Mouse (Mus musculus) left cerebral cortex, adult 18-20 months (tissue): ENCODE results near the gene C5ar2. TPM values are rescaled to one million over a fixed set of nuclear protein-coding genes. Genes with fewer than 3 reads are reported as not detected.

Experiments
- DNase-seq, 2 experiments: peaks; one replicate each; pipeline ENCODE4 v3.0.0; 2021 to 2022; ENCODE audit warnings: low spot score in 2 of 2, mixed read lengths in 1 of 2
- total RNA-seq, 2 experiments: library from RNA; stranded (reverse); gene quantifications; 2 replicates each; pipeline ENCODE4 v1.2.3; 2021

Gene C5ar2
- total RNA-seq, 2 experiments from 2014 or later = 0.58 to 0.73 TPM

DNA sequence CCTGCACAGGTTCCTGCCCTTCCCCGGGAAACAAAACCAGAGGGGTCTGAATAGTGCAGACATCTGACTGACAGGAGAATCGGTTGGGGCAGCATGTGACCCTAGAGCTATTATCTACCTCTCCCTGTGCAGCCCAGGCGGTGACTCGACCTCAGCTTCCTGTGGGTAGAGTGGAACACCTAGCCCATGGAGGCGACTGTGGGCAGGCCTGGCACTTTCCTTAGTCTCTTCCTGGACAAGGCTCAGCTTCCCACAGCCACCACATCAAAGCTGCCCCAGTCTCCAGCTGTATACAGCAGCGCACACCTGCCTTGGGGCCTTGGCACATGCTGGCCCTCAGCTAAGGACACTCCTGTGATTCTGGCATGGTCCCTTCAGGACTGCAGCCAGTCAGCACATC is 42.8 kb downstream of the C5ar2 start:
- DNase-seq = no peak

DNA sequence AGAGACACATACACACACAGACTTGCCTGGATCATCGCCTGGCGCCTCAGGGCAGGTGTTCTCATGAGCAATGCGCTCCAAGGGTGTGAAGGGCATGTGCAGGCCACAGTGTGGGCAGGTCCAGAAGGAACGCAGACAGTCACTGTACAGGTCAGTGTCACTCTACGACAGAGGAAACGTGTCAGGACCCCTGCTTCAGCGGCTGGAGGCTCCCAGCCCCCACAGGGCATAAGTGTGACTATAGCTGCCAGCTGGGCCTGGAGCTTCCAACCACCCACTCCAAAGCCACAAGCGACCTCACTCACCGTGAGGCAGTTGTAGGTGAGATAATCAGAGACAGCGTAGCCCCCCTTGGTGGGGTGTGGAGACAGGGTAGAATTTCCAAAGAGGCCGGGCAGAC is 45.4 kb downstream of the C5ar2 start:
- no peak for DNase-seq

DNA sequence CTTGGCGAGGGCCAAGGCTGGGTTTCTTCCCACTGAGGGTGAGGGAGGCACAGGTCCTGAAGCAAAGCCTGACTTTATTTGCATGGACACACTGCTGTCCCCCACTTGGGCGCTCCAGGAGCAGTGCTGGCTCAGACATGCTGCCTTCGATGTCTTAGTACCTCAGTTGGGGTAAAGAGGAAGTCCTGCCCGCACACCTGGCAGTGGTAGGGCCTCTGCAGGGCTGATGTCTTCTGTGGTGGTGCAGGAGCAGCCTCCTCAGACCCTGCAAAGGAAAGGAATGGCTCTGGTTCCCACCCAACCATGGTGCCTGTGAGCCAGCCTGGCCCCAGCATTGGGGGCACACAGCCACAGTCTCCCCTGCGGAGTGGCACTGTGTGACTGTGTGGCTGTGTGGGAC is 46.8 kb downstream of the C5ar2 start:
- DNase-seq = no peak

DNA sequence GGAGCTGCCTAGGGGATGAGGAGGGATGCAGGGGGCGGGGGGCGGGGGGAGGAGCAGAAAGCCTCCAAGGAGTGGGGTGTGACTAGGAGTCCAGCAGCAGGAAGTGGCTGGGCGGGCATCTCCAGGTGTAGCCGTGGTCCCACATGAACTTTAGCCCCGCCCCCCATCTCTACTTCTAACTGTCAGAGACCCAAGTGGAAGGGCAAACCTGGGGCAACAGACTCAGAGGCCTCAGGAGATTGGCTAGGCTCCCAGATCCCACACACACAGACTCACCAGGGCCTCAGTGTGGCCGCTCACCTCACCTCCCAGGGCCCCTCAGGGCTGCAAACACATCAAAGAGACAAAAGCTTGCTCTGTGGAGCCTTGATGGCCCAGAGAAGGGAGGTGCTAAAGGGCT is 47.3 kb downstream of the C5ar2 start:
- no peak for DNase-seq

DNA sequence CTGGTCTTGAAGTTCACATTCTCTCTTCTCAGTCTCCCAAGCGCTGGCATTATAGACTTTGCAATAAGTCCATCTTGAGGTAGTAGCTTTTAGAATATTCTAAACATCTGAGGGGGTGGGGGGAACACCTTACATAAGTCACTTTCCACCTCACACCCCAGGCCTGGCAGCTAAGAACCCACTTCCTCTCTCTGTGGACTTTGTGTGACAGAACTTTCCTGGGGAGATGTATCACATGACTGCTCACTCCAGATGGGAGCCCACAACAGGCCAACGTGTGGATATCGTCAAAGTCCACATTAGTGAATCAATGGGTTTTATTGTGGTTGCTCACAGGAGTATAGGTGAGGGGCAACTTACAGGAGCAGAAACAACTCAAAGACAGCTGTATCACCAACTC is 50.3 kb downstream of the C5ar2 start:
- no peak for DNase-seq

DNA sequence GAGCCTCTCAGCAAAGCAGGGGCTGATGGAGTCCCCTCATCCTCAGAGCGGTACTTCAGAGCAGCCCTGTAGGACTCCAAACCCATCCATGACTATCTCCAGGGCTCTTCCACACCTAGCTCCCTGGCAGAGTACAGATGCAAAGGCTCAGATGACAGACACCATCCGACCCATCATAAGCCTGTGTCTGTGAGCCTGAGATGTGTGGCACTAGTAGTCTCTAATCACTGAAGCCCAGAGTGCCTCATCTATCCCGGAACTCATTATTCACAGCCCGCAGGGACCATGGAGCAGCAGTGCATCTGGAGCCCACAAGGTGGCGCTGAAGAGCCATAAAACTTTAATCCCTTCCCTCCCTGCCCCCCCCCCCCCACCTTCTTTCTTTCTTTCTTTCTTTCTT is 51.6 kb downstream of the C5ar2 start:
- peak; percentile 80 to 85 for DNase-seq

DNA sequence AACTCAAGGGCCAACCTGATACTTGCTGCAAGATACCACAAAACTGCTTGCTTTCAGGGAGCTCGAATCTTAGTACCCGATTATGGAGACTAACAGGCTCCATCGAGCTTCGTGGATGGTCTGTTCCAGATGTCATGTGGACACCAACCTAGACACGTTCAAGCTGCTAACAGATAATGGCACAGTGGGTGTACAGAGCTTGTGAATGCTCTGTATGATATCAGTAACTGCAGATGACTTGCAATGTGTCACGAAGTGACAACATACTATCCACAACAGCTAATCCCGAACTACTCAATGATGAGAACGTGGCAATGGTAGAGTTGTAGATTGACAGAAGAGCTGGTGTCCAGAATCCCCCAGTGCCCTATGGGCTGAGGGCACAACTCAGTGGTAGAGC is 56.5 kb downstream of the C5ar2 start:
- DNase-seq = no peak

Other genes starting within 250 kb of the C5ar2 start
- gene Bicra, start 196.2 kb downstream of the C5ar2 start, total RNA-seq = 10 to 100 TPM; 11.8 to 13.9 TPM
- gene Zfp541, start 182.3 kb downstream of the C5ar2 start, total RNA-seq = under 1 TPM; 0.66 to 0.70 TPM
- 100 to 1,000 TPM; 277 to 292 TPM for gene Napa, start 145.7 kb downstream of the C5ar2 start, total RNA-seq
- 10 to 100 TPM; 34.9 to 35.1 TPM for gene Kptn, start 124.3 kb downstream of the C5ar2 start, total RNA-seq
- gene Slc8a2, start 114.3 kb downstream of the C5ar2 start, total RNA-seq = 100 to 1,000 TPM; 214 to 216 TPM
- 10 to 100 TPM; 39.8 to 41.7 TPM for gene Meis3, start 69.1 kb downstream of the C5ar2 start, total RNA-seq
- 10 to 100 TPM; 11.3 to 13.4 TPM for gene Dhx34, start 22.1 kb downstream of the C5ar2 start, total RNA-seq
- 1 to 10 TPM; 1.2 to 2.4 TPM for gene C5ar1, start 15.4 kb upstream of the C5ar2 start, total RNA-seq
- 10 to 100 TPM; 38.0 to 39.7 TPM for gene Inafm1, start 29.5 kb upstream of the C5ar2 start, total RNA-seq
- gene Ccdc9, start 42.6 kb upstream of the C5ar2 start, total RNA-seq = 100 to 1,000 TPM in 1 of 2 experiments, 10 to 100 TPM in 1; 81.0 to 102 TPM
- gene Bbc3, start 64.2 kb upstream of the C5ar2 start, total RNA-seq = 10 to 100 TPM in 1 of 2 experiments, 1 to 10 TPM in 1; 7.5 to 11.8 TPM
- gene Sae1, start 143.7 kb upstream of the C5ar2 start, total RNA-seq = 100 to 1,000 TPM; 114 to 119 TPM
- 10 to 100 TPM; 52.7 to 60.7 TPM for gene Zc3h4, start 156.8 kb upstream of the C5ar2 start, total RNA-seq
- 10 to 100 TPM; 75.9 to 81.5 TPM for gene Tmem160, start 208.6 kb upstream of the C5ar2 start, total RNA-seq
- gene Npas1, start 233.6 kb upstream of the C5ar2 start, total RNA-seq = 10 to 100 TPM; 10.0 to 11.9 TPM